Mouse (Mus musculus) E14TG2a.4 (cell line): ENCODE results near the gene Otop3.

Experiments used
- H3K27me3 ChIP-seq: 2 replicates; pipeline ENCODE4 v1.6.1; 2014; ENCODE audit warnings: low read length, control low read depth; ENCODE audit not compliant: insufficient read depth
- H3K36me3 ChIP-seq: 2 replicates; pipeline ENCODE4 v1.6.1; 2014; ENCODE audit warnings: low read length, control low read depth; ENCODE audit not compliant: insufficient read depth
- H3K4me1 ChIP-seq: replicated peaks from 2 replicates; pipeline ENCODE4 v1.6.1; 2014; ENCODE audit warnings: low read depth, low read length, control low read depth
- H3K4me3 ChIP-seq: replicated peaks from 2 replicates; pipeline ENCODE4 v1.5.1; 2014; ENCODE audit warnings: mild to moderate bottlenecking, low read length
- H3K9me3 ChIP-seq: 2 replicates; pipeline ENCODE4 v1.6.1; 2014; ENCODE audit warnings: low read length, control low read depth
- CTCF ChIP-seq: conservative IDR thresholded peaks from 2 replicates; pipeline ENCODE4 v1.5.1; 2014; ENCODE audit warnings: low read length
- NANOG ChIP-seq: IDR thresholded peaks from 2 replicates; pipeline ENCODE4 v1.6.1; 2014; ENCODE audit warnings: borderline replicate concordance, low read length, mixed read lengths
- POU5F1 ChIP-seq: IDR thresholded peaks from 2 replicates; pipeline ENCODE4 v1.6.1; 2014; ENCODE audit warnings: low read length, borderline replicate concordance

The Otop3 gene

DNA sequence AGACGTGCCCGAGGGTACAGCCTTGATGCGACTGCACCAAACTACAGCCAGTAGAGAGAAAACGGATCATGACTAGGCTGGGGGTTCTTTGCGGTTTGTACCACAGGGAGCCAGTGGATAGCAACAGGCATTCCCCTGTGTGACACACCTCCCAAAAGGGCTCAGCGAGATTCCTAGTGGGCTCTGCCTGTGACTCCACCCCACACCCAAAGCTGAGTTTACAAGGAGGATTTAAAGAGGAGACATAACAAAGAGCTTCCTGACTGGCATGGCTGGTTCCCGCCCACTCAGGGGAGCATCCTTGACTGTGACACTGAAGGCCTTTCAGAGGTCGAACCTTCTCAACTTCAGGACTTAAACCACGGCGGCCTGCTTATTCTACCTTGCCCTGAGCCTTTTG lies 43.0 kb upstream of the Otop3 start:
- no peaks in the 10 kb centered on the region for H3K9me3 ChIP-seq
- no peaks in the 10 kb centered on the region for H3K36me3 ChIP-seq
- no peak overlapping the region for H3K4me3 ChIP-seq
- no peak for TF ChIP-seq NANOG
- no peak for TF ChIP-seq CTCF
- TF ChIP-seq POU5F1, result no peak
- H3K27me3 ChIP-seq, result peaks cover 9% of the 10 kb centered on the region
- H3K4me1 ChIP-seq, result peaks cover 64% of the 10 kb centered on the region

DNA sequence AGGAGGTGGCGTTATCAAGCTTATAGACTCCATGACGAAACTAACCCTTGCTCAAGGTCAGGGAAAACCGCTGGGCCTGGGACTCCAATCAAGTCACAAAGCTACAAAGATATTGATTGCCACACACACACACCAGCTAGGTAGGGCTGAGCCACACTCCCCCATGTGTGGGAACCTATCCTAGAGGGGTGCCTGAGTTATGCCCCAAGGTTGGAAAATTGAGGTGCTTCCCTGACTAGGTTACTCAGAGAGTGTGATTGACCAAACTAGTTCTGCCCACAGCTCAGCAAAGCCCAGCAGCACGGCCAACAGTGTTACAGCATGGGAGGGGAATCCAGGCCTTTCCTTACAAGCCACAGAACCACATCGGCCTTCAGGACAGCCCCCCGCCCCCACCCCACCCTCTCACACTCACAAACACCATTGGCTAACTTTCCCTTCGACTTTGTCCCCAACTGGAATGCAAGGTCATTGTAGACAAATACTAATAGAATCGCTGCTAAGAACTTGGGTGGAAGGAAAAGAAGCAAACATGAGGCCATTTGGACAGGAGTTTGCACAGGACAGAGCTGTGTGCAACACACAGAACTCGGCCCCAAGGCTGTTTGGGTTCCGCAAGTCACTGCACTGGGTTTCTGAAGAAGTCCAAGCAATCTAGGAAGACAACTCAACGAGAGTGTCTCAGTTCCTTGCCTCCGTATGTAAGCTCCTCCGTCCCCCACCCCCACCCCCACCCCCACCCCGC lies 41.7 kb upstream of the Otop3 start:
- H3K4me3 ChIP-seq, result no peak overlapping the region
- H3K36me3 ChIP-seq, result no peaks in the 10 kb centered on the region
- no peaks in the 10 kb centered on the region for H3K9me3 ChIP-seq
- TF ChIP-seq POU5F1, result no peak
- TF ChIP-seq NANOG, result no peak
- TF ChIP-seq CTCF, result no peak
- peaks cover 64% of the 10 kb centered on the region for H3K4me1 ChIP-seq
- H3K27me3 ChIP-seq, result peaks cover 22% of the 10 kb centered on the region

DNA sequence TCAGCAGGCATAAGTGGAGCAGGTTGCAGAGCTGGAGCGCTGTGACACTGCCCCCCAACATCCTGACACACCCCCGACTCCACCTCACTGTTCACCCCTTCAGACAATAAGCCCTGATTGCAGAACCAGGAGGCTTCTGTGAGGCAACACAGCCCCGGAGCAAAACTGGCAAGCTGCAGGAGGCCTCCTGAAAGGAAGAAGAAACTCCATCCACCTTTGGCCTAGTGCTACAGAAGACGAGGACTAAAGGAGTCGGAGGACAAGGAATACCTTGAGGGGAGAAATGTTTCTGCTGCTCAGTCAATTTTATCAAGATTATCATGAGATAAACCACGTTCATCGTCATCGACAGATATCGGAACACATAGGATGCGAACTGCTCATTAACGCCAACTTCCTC lies 38.6 kb upstream of the Otop3 start:
- Histone ChIP-seq H3K4me1 (peaks cover 61% of the 10 kb centered on the region), H3K27me3 (peaks cover 46% of the 10 kb centered on the region), H3K36me3 (no peaks in the 10 kb centered on the region), H3K9me3 (no peaks in the 10 kb centered on the region), H3K4me3 (no peak overlapping the region)
- no peak for TF ChIP-seq NANOG
- TF ChIP-seq POU5F1, result no peak
- TF ChIP-seq CTCF, result no peak

DNA sequence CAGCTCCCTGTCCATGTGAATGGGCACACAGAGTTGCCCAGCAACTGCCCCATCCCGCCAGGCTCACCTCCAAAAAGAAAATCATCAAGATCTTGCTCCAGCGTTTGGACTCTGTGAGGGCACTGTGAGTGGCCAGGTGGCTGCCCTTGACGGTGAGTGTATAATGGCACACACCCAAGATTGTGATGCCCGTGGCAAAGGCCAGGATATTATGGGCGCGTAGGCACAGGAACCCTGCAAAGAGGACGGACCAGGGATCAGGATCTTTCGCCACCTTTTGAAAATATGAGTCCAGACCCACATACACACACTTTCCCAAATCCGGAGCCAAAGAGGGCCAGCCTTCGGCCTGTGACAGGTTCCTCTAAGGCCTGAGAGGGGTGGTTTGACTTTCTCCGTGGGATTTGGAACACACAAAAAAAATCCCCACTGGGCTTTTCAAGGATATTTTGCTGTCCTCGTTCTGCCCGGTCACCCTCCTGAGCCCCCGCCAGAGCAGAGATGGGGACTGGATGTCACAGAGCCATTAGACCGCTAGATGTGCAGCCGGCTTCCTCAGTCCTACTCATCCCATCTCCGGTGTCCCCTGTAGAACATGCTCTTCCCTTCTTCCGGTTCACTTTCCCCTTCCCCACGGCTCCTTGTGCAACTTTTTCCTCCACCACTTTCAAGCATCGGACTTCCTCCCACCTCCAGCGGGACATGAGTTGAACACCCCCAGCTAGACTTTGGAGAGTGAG lies 37.9 kb upstream of the Otop3 start:
- Histone ChIP-seq H3K27me3 (peaks cover 46% of the 10 kb centered on the region), H3K36me3 (no peaks in the 10 kb centered on the region), H3K4me3 (peak overlapping the region; percentile 76), H3K4me1 (peaks cover 54% of the 10 kb centered on the region), H3K9me3 (no peaks in the 10 kb centered on the region)
- TF ChIP-seq NANOG (no peak), CTCF (no peak), POU5F1 (no peak)

GRCm38 (mm10) chr11:115297214-115297826 lies 37.2 kb upstream of the Otop3 start, which contains the start of gene Fads6:
Gene Fads6, minus strand, starts transcription at chr11:115297663.
- TF ChIP-seq CTCF (no peak), POU5F1 (no peak), NANOG (no peak)
- H3K9me3 ChIP-seq, result no peaks in the 10 kb centered on the region
- no peaks in the 10 kb centered on the region for H3K36me3 ChIP-seq
- peaks cover 48% of the 10 kb centered on the region for H3K4me1 ChIP-seq
- peaks cover 46% of the 10 kb centered on the region for H3K27me3 ChIP-seq
- H3K4me3 ChIP-seq, result peak within 1 kb of the TSS; percentile 76

DNA sequence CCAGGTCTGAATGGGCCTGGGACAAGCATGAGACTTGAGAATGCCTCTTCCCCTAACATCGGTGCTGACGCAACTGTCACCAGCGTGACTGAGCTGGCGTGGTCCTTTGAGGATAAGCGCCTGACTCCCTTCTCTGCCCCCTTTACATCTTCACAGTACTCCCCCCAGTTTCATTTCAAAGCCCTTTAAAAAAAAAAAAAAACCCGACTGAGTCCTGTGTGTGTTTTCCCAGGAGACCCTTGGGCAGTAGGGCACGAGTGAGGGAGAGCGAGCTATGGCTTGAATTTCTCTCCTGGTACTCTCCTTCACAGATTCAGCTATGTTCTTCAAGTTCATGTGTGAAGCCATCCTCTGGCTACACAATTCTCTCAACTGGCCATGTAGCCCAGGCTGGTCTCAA lies 36.4 kb upstream of the Otop3 start:
- Histone ChIP-seq H3K36me3 (no peaks in the 10 kb centered on the region), H3K4me3 (0 out of 2 replicates have a peak overlapping the region, but pooled peaks have one; percentile 76), H3K27me3 (peaks cover 46% of the 10 kb centered on the region), H3K4me1 (peaks cover 40% of the 10 kb centered on the region), H3K9me3 (no peaks in the 10 kb centered on the region)
- TF ChIP-seq NANOG, result no peak
- TF ChIP-seq CTCF, result no peak
- no peak for TF ChIP-seq POU5F1

- TF ChIP-seq CTCF, result peak; percentile 54
- no peak for TF ChIP-seq NANOG
- no peaks in the 10 kb centered on the region for H3K36me3 ChIP-seq
- H3K9me3 ChIP-seq, result no peaks in the 10 kb centered on the region
- H3K4me3 ChIP-seq, result no peak overlapping the region
- H3K4me1 ChIP-seq, result peaks cover 24% of the 10 kb centered on the region
- H3K27me3 ChIP-seq, result peaks cover 54% of the 10 kb centered on the region
Measured at GRCm38 (mm10) chr11:115300745-115301144, 33.8 kb upstream of the Otop3 start.

DNA sequence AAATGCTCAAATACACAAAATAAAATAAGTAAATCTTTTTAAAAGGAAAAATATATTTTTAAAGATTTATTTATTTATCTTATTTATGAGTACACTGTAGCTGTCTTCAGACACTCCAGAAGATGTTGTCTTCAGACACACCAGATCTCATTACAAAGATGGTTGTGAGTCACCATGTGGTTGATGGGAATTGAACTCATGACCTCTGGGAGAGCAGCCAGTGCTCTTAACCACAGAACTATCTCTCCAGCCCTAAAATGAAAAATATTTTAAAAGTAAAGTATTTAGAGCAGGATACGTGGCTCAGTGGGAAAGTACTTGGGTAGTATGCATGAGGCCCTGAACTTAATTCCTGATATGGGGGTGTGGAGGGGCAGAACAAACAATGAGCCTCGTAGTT lies 33.2 kb upstream of the Otop3 start:
- Histone ChIP-seq H3K27me3 (peaks cover 53% of the 10 kb centered on the region), H3K9me3 (no peaks in the 10 kb centered on the region), H3K4me3 (no peak overlapping the region), H3K36me3 (no peaks in the 10 kb centered on the region), H3K4me1 (peaks cover 22% of the 10 kb centered on the region)
- TF ChIP-seq NANOG (no peak), POU5F1 (no peak), CTCF (no peak)
